Mouse (Mus musculus): ENCODE data around the gene Tram2.
A peak's percentile ranks its signal among the peaks of the same experiment; 100 is the strongest.

The Tram2 gene

DNA sequence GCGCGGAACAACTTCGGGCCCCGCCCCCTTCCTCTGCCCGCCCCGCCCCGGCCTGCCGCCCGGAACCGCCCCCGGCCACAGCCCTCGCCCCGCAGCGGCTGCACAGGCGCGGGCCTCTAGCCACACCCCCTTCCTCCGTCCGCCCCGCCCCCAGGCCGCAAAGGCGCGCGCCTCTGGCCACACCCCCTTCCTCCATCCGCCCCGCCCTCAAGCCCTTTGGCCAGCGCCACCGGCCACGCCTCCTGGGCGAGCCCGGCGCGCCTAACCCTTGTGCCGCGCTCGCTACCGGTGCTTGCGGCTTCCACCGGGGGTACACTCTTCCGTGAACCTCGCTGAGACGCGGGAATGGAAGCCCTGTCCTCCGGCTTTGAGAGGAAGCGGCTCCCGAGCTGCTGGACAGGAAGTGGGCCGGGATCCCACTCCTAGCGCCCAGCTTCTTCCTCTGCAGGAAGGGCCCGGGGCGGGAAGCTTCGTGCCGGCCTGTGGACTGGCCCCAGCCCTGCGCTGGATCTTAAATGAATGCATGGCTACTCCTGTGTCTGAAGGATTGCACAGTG is at the start of gene Tram2:
Gene Tram2 (minus strand): TSS at position 13 of the 557 bp plus-strand sequence.
- peak; percentile 72 for DNase-seq (ENCODE audit: low read depth, low spot score)

DNA sequence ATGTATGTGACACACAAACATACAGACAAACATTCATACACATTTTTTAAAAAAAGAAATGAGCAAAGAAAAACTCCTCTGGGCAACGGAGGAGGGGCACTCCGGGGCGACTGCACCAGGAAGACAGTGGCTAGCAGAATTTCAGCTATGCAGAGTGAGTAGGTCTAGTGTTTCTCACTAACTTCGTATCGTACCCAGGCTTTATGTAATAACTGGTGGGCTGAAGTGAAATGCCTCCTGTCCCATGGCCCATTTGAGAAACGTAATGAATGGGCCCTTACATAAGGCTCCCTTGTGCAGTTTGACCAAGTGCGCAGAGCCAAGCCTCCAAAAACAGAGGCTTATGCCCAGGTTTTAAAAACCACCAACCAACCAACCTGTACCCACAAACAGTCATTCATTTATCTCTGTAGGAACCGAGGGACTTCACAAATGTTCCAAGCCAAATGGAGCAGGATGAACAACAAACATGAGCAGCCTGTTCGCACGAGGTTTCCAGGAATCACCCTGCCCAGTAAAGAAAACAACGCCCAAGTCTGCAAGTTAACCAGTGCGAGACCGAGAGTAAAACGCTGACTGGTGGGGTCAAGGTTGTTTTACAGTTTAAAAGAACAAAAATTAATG is 45.8 kb upstream of the Tram2 start:
- no peak for DNase-seq (ENCODE audit: low read depth, low spot score)

DNA sequence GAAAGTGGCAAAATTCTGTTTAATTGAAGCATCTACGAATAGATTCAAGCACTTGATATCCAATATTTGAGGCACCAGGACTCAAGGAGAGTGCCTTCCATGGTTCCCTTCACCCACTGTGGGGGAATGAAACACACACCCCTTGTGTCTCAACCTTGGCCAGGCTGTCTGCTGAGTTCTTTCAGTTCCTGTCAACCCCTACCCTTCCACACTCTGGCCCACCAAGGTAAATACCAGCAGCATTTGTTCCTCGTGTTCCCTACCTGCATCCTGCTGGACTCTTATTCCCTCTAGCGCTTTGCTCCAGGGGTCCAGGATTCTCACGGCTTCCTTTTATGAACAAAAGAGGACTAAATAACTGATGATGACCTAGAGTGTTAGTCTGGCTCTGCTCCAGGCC is 24.8 kb upstream of the Tram2 start:
- DNase-seq (ENCODE audit: low read depth, low spot score): no peak

DNA sequence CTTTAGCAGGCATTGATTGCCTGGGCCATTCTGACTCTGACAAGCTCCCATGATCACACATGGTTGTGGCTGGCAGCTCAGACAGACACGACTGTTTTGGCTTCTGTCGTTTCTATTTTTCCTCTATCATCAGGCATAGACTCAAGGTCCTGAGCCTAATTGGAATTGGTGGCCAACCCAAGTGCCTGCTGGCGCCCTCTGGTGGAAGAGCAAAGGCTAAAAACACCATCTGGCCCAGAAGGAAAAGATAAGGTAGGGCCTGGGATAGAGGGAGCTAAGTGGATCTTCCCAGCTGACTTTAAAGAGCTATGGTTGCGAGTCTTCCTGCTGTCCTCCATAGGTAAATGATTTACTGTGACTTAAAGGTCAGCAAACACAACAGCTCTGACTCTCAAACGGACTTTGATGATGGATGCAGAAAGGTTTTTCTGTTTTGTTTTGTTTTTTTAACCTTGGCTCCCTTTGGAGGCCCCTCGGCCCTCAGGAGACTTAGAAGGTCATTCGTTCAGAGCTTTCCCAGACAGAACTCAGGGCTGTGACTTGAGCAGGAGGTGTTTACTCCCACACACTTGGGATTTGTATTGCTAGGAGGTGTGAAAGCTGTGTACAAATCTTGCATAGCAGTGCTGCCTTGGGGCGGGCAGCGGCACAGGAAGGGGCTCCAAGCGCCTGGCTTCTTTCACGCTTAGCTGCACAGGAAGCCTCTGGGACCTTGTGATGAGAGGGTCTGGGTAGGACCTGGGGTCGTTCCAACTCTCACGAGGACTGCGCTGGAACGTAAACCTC is 22.4 kb upstream of the Tram2 start:
- no peak for DNase-seq (ENCODE audit: low read depth, low spot score)

DNA sequence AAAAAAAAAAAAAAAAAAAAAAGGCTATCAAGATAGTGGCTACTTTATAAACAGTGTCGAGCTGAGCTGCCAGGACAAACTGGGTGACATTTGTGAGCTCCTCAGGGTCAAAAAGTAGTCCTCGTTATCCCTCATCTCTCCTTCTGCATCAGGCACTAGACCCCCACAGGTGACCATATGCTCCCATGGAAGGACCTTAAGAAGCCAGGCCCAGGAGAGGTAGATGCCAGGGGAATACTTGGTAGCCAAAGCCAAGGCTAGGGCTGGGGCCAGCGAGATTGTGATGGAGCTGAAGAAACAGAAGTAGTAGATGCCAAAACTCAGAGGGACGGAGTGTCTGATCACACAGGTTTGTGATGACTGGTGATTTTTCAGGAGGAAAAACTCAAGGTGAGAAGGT is 21.7 kb upstream of the Tram2 start:
- no peak for DNase-seq (ENCODE audit: low read depth, low spot score)

DNA sequence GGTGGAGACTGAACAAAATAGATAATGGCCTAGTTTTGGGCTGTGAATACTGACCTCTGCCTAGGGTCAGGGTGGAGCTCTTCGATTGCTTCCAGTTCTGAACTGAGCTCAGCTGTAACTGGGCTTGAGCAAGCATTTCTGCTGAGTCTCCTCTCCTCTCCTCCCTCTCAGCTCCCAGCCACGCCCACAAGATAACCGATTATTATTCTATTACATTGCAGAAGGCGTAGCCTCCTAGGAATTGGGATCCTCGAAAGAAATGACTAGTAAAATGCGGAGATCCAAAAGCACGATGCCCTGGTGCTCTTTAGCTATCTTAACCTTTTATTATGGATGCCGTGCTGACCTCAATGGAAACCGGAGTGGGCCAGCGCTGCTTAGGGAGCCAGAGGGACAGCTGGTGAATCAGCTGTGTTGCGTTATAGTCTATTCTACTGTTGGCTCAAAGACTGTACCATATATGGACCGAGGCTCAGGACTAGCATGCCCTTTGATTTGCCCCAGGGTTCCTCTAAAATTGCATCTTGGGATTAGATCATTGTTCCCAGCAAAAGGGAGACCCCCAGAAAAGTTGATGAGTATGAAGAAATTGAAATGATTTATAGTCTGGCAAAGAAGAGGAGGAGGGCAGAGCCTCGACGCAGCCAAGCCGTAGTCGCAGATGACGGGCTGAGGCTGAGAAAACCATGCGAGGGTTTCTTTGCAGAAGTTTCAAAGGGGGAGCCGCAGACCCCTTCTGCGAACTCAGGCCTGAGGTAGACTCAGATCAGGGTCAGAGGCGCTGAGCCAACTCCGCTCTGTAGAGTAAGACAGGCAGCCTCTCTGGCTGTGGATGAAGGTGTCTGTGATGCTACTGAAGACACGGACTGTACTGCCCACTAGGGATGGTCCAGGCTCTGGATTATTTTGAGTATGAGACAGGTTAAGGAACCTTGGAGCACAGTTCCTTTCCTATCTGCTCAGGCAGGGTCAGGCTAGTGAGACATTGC is 18.3 kb upstream of the Tram2 start:
- DNase-seq (ENCODE audit: low read depth, low spot score): no peak

DNA sequence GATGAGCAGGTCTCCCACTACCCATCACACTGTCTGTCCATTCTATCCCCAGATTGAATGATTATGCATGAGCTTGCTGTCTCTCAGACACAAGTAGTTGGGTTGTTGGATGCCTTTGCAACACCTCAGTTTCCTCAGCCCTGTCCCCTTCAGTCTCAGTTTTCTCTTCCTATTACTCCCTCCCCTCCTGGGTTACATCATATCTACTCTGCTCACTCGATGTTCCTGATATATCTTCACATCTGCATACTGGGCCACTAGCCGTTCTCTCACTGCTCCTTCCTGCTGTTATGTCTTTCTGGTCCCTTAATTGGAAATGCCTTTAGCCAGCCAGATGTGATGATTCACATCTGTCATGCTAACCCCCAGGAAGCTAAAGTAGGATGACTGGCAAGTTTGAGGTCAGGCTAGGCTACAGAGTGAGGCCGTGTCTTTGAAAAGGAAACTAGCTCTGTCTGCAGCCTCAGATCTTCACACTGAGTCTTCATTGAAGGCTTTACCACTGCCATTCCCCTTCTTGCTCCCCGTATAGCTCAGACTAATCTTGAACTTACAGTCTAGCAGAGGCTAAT is 15.7 kb upstream of the Tram2 start:
- no peak for DNase-seq (ENCODE audit: low read depth, low spot score)

DNA sequence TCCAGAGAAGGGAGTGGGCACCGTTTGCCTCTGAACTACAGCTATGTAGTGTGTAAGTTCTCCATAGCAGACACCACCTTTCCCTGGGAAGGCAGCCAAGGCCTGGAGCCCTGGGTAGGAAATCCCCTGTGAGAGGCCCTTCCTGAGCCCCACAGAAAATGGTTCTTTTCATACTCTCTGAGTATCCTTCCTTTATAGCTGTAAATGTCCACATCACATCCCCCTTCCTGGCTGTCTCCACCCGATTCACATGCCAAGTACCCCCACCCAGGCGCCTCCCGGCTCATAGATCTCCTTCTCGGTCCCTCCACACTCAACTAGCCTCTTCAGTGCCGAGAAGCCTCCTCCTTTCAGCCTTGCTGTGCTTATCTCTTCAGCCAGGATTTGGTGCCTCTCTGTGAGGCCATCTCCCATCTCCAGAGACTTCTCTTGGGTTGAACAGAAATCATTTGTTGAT is 10.7 kb upstream of the Tram2 start:
- DNase-seq (ENCODE audit: low read depth, low spot score): no peak

DNA sequence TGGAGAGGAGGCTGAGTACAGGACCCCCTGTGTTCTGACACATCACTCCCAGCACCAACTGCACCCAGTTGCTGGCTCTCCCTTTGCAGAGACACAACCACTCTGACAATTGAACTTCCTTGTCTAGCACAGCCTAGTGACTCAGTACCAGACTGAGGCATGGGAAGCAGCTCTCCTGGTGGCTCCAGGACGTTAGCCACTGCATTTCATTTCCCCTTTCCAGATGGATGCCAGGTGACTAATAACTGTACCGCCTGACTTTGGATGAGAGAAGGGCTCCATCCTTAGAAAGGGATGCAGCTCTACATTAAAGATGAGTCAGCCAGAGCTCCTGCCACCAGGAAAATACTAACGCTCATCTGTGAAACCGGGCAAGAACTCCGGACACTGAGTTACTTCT is 7.3 kb upstream of the Tram2 start:
- DNase-seq (ENCODE audit: low read depth, low spot score): no peak

DNA sequence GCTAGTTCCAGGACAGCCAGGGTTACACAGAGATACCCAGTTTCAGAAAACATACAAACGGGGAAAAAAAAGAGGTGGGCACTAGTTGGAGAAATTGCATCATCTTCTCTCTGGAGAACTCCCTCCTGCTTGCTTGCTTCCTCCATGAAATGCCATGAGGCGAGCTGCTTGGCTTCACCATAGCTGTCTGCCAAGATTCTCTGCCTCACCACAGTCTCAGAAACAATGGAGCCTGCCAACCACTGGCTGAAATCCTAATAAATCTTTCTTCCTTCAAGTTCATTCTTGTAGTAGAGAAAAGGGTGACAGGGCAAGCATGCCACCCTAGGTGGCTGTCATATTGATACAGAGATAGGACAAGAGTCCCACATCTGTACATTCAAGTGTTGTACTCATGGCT is 5.6 kb upstream of the Tram2 start:
- no peak for DNase-seq (ENCODE audit: low read depth, low spot score)

DNA sequence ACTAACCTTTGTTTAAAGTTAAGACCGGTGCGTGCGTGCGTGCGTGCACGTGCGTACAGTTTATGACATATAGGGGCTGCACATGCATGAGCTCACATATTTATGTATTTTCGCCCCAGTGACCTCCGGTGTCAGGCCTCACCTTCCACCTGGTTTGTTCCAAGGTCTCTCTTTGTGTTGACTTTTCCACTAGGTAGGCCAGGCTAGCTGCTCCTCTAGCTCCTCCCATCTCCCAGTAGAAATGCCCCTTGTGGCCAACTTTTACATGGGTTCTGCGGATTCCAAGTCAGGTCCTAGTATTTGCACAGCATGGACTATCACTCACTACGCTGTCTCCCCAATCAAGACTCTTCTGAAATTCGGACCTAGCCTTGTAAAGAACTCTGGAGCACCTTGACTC is 1.3 kb upstream of the Tram2 start:
- no peak for DNase-seq (ENCODE audit: low read depth, low spot score)

DNA sequence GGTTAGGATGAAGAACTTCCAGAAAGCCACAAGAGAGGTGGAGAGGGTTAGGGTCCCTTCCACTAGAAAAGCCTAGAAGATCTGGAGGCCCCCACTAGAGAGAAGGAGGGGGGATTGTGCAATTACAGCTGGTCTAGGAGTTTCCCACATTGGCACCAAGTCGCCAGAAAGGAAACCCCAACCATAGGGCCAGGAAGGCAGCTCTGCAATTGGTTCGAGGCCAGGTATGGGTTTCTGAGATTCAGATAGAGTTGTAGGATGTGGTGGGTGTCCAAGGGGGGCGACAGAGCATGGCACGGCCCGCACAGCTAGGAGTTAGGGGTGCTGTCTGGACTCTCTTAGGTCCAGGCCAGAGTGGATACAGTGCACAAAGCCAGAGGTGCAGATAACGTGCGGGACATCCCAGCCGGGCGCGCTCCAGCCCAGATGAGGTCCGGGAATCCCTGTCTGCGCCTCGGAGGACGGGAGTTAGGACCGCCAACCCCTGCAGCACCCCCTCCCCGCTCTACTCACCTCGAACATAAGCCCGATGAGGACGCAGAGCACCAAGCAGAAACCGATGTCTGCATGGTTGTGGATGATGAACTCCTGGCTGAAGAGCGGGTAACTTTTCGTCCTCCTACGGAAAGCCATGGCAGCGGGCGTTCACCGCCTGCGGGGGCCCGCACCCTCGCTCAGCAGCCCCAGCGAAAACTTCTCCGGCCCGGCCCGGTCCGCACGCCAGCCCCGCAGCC is 381 bp downstream of the Tram2 start:
- DNase-seq (ENCODE audit: low read depth, low spot score): no peak

DNA sequence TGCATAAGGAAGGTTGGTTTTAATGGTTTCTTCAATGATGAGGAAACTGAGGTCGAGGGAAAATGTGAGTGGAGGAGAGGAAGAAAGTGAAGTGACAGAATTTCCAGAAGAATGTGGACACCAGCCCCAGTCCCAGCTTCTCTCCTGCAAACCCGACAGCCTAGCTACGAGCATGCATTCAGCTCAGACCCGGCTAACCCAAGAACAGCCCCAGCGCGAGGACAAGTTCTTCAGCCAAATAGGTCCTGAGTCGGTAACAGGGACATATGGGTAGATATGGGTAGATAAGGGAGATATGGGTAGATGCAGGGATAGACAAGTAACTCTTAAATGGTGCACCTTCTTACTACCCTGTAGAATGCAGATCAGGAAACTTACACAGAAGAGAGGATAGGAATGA is 1.4 kb downstream of the Tram2 start:
- no peak for DNase-seq (ENCODE audit: low read depth, low spot score)

DNA sequence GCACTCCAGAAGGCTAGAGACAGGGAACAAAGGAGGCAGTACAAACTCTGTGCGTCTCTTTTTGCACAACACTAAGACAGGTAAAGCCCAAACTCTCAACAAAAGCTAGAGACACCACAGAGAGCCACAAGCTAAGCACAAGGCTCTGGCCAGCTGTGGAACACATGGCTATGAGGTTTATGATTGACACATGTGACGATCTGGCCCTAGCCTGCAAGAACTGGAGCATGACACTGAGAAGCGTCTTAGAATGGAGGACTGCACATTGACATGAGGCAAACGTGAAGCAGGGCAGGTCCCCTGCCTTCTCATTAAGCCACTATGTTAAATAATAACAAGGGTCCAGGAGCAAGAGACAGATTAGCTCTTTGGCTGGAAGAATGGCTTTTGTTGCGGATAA is 1.8 kb downstream of the Tram2 start:
- DNase-seq (ENCODE audit: low read depth, low spot score): no peak

DNA sequence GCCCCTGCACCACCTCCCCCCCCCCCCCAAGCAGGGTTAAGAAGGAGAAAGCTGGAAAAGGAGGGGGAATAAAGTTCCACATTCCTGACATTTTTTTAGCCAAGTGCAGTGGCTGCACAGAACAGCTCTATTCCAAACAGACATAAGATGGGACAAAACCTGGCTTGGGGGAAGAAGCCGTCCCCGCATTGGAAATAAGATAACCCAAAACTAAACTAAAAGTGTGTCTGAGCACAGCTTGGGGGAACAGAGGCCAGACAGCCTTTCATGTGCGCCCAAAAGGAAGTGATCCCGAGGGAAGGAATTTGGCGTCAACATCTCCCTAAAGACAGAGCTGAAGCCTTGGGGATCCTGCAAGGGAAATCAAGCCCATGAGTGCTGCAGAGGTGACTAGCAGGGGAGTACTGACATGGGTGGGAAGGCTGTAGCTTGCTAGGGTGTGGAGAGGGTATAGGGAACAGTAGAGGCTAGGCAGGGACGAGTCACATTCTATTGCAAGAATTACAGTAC is 3.0 kb downstream of the Tram2 start:
- DNase-seq (ENCODE audit: low read depth, low spot score): no peak

DNA sequence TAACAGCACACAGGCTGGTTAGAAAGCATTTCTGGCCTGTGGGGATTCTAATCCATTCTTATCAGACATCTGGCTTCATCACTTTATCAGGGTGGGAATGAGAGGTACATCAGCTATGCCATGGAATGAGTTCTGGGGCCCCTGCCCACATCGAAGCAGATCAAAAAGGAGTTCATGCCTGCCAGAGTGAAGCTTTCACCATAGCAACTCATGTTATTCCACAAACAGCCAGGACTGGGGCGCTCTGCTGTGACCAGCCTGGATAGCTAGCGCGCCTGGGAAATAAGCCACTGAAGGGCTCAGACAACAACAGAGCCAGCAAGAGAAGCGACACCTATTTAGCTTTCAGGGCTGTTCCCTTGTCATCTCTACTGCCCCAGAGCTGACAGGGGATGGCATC is 4.8 kb downstream of the Tram2 start:
- no peak for DNase-seq (ENCODE audit: low read depth, low spot score)

DNA sequence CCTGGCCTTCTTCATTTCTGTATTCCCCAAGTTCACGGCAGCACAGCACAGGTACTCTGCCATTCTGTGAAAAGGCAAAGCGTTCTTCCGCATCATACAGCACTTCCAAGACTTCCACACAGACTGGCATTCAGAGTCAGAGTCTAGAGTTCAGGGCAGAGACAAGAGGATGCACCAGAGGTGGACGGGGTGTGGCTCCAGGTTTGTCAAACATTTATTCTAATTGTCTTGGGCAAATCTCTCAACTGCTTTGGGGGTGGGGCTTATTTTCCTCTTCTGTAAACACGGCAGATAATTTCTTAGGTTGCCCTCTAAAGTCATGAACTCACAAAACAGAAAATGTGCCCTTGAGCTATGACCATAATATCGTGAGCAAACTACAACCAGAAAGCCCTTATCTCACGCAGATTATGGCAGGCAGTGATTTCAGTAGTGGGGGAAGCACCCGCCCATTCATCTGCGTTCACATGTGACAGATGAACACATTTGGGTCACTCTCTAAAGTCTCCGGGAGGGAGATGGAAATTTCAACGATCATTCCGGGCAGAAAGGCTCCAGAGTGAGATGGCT is 6.1 kb downstream of the Tram2 start:
- DNase-seq (ENCODE audit: low read depth, low spot score): no peak

DNA sequence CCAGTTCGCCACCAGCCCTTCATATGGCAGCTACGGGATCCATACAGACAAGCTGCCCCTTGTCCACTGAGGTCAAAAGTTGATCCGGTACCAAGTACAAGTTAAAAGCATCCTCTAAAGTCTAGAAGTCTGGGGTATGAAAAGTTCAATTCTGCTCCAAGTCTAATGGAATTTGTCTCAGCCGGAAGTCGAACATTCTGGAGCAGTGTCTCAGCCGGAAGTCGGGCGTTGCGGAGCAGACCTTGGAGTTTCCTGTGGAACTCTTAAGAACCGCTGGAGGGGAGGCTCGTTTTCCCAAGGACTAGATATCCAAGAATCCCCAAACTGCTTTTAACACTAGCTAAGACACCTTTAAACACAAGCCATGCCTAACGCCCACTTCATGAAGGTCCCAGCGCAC is 8.4 kb downstream of the Tram2 start:
- no peak for DNase-seq (ENCODE audit: low read depth, low spot score)

DNA sequence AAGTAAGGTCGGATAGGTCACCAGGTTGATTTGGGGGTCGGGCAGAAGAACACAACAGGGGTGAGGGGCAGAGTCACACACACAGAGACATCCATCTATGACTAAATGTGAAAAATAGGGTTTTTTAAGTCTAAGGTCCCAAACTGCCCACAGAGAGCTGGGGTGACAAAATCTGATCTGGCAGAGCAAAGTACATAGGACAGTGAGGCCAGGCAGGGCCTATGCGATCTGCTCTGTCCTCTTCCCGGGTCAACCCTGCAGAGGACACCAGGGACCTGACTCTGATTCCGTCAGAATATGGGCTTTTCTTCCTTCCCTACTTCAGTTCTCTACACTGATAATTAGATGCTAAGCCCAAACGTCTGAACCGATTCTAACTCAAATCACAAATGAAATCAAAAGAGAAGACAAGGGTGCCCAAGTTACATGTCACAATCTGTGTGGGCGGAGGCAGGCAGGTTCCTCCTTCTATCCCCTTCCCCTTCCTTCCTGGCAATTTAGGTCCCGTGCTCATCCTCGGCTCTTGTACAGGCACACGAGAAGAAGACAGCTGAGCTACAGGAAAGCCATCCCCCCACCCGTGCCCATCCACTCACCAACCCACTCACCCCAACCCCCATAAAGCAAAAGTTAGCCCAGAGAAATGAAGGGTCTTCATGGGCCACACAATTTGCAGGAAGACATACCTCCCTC is 9.1 kb downstream of the Tram2 start:
- no peak for DNase-seq (ENCODE audit: low read depth, low spot score)

DNA sequence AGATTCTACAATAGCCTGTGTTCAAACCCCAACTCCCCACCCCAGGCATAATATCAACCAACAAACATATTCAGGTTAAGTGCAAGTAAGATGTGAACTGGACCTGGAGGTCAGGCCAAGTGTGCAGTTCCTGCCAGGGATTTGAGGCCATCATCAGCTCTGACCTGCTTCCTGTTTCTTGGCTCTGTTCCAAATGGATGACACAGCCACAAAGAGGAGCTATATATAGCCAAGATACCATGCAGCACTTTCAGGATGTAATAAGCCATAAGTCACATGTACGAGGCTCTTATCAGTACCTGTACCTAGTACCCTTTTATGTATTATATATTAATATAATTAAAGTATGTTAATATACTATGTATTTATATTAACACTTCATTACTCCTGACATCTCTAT is 10.5 kb downstream of the Tram2 start:
- no peak for DNase-seq (ENCODE audit: low read depth, low spot score)
